Mouse (Mus musculus) heart, adult 18-20 months (tissue): Measurements from ENCODE around the gene Nup98. TPM values are rescaled to one million over a fixed set of nuclear protein-coding genes. Genes with fewer than 3 reads are reported as not detected.
A peak's percentile ranks its signal among the peaks of the same experiment; 100 is the strongest.

Experiments used
- DNase-seq, 2 experiments: peaks; one replicate each; pipeline ENCODE4 v3.0.0; 2021 to 2022; ENCODE audit warnings: mixed read lengths in 1 of 2
- total RNA-seq, 2 experiments: library from RNA; stranded (reverse); gene quantifications; 2 replicates each; pipeline ENCODE4 v1.2.3; 2021

Gene Nup98
- total RNA-seq, 2 experiments from 2014 or later: 31.0 to 35.4 TPM

DNA sequence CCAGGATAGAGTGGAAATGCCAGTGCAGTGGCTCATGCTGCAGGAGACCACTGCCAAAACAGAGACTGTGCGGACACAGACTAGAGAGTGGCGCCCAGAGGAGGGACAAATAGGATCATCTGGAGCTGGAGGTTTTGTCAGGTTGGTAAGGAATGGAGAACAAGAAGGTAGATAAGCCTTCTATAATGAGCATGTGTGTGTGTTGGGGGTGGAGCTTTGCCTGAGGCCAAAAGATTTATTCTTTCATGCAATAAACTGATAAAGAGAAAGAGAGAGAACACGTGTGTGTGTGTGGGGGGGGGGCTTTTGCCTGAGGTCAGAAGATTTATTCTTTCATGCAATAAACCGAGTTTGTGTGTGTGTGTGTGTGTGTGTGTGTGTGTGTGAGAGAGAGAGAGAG is 23.1 kb upstream of the Nup98 start:
- DNase-seq: no peak

DNA sequence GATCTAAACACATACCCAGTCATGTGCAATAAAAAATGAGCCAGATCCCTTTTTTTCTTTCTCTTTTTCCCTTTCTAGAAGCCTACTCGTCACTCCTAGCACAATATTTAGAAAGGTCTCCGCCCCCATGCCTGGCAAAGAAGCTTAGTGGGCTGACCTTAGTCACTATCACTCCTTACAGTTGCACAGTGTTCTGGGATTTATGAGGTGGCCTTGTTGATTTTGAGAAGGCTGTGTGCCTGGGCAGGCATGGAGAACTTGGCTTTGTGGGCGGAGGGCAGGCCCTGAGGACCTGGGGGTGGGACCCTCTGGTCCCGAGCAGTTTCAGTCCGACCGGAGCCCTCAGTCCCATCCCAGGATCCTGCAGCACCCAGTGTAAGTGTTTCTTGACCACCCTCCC is 19.8 kb upstream of the Nup98 start:
- no peak for DNase-seq

DNA sequence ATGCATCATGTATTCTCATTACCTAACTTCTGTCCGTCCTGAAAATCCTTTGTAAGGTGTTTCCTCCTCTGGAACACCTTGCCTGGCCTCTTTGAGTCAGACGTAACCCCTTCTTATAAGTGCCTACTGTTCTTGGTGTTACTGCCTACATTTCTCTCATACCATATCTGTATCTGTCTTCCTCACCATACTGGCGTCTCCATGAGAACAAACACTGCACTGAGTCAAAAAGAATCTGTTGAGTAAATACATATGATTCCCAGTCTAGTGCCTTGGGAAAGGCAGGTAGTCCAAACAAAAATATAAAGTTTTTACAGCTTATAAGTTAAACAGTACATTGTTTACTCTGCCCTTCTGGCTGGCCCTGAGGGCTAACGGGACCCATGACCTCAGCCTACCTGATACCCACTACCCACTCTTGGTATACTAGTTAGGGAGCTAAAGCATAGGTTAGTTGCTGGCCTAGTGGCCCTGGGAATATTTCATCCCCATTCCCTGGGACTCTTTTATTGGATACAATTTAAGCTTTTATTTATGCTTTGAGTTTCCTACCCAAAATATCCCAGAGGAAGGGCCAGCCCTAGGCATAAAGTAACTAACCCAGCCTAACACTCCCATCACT is 18.2 kb upstream of the Nup98 start:
- no peak for DNase-seq

DNA sequence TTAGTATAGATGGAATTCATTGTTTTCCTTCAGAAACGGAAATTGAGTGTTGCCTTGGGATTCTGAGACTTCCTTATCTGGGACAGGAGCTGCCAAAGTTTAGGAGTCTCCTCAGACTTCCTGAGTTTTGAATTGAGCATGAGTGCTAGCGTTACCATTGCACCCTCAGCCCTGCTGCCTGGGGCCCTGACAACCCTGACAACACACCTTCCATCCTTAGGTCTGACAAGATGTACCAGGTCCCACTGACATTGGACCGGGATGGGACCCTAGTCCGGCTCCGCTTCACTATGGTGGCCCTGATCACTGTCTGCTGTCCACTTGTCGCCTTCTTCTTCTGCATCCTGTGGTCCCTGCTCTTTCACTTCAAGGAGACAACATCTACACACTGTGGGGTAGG is 16.1 kb upstream of the Nup98 start:
- no peak for DNase-seq

DNA sequence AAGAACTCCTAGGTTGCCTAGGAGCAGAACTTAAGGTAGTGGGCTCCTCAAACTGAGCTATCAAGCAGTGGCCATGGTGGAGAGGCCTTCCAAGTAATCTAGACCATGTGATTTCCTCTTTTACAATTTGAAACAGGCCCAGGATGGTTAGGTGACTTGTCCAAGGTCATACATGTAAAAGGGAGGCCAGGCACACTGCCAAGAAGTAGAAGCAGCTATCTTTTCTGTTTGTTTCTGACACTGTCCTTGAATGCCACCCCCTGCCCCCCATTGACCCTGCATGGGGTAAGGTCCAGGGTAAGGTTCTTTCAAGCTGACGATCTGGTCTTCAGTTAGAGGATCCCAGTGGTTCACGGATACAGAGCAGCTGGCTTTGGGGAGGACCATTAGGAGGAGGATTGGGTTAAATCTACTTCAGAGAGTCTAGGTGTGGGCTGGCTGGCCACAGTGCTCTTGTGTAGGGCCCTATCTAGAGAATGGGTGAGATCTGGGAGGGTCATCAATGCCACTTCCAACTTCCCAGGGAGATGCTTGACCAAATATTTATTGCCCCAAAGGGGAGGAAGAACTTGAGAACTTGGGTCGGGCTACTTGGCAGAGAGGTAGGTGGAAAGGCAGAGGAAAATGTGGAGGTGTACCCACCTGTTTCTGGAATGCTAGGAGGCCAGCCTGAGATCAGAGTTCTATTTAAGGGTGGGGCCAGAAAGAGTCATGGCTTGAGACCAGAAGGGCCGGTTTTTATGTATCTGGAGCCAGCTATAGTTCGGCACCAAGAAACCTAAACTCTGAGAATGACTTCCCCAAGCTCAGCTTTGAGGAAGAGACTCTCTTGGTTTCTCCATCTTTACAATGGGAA is 14.1 kb upstream of the Nup98 start:
- DNase-seq: no peak

DNA sequence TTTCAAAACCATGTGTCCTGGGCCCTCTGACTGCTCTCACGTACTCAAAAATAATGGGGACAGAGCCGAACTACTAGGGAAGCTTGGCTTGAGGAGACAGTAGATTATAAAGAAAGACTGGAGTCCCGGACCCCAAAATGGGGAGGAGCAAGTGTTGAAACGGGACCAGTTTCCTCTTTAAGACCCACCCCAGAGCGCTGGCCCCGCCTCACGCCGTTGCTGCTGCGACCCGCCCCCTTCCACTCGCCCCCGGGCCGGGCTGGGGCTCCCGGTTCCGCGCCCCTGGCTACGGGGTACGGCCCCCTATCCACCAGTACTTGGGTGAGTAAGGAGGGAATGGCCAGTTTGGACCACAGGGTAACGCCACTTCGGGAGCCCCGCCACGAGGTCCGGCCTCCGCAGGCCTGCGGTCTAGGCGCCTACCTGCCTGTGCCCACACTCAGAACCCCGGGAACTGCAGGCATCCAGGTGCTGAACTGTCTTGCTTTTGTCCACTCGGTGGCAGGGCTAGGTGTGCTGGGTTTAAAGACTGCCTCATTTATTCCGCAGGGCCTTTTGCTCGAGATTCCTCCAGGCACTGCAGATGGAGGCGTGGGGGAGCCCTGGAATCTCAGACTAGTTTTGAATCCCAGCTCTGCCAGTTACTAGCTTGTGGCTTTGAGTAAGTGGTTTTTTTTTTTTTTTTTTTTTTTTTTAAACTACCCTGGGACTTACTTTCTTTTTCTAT is 13.0 kb upstream of the Nup98 start:
- DNase-seq: peak; percentile 84 to 86

DNA sequence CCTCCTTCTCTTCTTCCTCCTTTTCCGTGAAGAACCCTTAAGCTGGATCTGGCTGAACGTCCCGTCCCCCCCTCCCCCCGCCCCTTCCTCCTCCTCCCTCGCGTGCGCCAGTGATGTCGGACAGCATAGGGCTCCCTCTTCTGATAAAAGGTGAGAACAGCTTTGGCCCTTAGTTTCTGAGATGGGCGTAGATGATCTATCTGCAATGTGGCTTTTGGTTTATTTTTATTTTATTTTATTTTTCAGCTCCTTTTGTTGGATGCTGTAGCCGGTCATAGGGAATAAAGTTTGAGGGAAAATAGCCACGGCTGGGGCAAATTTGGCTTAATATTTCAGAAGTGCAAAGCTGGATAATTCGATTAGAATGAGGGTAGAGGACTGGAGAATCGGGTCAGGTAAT is 12.4 kb upstream of the Nup98 start:
- peak; percentile 62 to 68 for DNase-seq

DNA sequence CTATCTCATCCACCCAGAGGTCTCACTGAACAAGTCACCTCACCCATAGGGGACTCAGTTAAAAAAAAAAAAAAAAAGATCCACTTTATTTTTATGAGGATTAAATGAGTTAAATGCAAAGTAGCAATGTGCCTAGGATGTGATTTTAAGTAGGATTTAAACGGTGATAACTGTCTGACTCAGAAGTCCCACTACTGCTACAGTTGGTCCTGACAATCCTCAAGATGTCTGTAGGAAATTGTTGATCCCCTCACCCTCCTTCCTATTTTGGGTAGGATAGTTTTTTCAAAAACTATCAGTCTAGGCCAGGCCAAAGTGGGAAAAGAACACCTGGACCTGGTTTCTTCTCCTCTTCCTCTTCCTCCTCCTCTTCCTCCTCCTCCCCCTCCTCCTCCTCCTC is 11.9 kb upstream of the Nup98 start:
- DNase-seq: no peak

DNA sequence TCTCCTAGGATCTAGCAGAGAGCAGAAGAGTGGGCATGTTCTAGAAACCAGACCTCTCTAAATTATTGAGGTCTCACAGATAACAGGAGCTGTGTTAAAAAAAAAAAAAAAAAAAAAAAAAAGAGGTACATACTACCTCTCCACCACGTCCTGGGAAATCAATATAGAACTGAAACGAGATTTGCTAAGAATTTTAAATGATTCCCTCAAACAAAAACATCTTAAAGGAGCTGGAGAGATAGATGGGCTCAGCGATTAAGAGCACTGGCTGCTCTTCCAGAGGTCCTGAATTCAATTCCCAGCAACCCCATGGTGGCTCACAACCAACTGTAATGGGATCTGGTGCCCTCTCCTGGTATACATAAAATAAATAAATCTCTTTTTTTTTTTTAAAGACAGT is 1.1 kb upstream of the Nup98 start:
- DNase-seq: no peak

DNA sequence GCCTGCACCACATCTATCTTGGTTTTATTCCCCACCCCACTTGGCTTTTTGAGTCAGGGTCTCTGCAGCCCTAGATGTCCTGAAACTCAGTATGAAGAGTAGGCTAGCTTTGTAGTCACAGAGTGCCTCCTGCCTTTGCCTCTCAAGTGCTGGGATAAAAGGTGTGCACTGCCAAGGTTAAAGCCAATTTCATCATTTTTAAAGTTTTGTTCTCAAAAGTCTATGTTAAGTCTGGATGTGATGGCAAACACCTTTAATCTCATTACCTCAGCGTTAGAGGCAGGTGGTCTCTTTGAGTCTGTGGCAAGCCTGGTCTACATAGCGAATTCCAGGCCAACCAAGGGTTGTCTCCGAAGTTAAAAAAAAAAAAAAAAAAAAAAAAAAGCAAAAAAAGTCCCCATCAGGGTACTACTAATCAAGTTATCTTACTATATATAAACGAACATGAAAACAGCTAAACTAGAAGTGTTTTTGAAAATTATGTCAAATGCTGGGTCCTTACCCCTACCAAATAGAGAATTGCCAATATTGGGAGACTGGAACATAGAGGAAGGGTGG is 1.1 kb downstream of the Nup98 start:
- DNase-seq: no peak

DNA sequence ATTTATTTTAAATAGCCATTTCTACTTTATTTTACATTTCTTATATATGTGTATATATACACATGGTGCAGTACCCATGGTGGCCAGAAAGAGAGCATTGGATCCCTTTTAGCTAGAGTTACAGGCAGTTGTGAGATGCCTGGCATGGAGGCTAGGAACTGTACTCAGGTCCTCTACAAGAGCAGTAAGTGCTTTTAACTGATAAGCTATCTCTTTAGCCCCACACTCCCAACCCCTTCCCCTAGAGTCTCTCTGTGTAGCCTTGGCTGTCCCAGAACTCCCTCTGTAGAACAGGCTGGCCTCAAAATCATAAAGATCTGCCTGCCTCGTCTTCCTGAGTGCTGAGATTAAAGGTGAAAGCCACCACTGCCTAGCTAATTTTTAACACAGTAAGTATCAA is 4.3 kb downstream of the Nup98 start:
- DNase-seq: no peak

DNA sequence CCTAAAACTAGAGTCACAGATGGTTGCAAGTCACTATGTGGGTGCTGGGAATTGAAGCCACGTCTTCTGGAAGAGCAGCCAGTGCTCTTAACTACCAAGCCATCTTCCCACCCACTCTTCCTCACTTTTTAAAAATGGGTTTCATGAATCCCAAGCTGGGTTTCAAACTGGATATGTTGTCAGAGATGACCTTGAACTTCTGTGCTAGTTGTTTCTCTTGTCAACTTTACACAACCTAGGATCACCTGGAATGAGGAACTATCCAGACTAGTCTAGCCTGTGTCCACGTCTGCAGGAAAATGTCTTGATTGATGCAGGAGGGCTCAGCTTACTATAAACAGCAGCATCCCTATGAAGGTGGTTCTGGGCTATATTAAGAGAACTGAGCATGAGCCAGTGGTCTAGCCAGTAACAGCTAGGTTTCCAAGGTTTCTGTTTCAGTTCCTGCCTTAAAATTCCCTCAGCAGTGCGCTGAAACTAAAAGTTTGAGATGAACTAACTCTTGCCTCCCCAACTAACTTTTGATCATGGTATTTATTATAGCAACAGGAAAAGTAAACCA is 5.6 kb downstream of the Nup98 start:
- DNase-seq: no peak

DNA sequence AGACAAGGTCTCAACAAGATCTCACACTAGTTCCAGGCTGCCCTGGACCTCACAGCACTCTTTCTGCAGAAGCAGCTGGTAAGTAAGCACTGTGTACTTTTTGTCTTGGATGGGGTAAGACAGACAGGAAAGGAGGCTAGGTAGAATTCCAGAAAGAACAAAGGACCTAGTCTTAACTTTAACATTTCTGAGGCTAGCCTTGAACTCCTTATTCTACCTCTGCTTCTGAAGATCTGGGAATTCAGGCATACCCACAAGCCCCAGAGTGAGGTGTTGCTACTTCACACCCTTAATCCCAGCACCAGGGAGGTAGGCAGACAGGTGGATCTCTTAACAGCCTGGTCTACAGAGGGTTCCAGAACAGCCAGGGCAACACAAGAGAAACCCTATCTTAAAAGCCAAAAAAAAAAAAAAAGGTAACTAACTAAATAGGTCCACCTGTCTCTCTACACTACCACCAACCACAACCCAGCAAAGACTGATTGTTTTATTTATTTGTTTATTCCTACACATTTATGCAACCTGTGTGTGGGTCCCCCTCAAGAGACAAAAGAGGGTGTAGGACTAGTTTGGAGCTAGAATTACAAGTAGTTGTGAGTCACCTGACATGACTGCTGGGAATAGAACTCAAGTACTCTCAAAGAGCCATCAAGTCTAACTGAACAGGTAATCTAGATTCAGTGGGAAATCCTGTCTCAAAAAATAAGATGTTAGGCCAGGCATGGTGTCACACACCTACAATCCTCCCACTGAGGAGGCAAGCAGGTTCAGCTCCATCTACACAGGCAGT is 8.8 kb downstream of the Nup98 start:
- no peak for DNase-seq

DNA sequence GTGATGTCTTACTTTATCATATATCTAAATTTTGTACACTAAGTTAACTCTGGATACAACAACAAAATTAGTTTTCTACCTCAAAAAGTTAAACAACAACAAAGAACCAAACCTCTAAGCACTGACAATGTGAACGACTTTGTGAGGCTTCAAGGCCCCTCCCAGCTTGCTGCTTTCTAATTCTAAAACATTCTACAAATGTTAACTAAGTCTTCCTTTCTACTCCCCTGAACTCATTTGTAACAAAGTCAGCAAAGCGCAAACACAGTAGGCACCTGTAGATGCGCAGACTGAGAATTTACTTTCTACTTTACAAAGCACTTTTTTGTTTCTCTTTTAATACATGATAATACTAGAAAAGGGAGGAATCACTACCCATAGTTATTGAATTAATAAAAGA is 9.4 kb downstream of the Nup98 start:
- DNase-seq: no peak

DNA sequence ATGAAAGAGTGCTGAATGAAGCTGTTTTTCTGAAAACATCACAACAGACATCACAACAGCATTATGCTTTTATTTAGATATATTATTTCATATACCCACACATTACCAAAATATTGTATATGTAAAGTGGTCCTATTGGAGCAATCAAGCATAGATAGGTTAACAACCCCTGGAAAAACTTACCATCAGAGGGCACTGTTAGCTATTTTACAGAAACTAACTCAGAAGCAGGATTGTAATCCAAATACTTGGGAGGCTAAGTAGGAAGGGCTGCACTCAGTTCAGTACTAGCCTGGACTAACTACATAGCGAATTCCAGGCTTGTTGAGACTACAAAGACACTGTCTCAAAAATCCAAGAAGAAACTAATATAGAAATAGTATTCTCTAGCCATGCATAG is 17.6 kb downstream of the Nup98 start:
- DNase-seq: peak in 1 of 2 experiments; percentile 32

DNA sequence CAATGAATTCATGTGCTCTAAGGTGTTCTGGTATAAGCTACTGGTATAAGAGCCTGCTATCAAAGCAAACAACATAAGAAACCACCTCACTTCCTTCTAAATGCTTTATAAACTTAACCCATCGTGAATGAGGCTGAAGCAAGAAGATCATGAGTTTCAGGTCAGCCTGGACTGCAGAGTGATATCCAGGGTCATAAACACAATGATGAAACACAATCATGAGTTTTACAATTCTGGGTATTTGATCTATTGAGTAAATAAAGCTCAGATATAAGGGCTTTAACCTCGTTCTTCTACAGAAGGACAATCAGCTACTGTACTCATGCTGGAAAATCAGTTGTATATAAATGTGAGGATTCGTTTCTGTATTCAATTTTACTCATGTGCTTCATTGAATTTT is 26.1 kb downstream of the Nup98 start:
- DNase-seq: no peak

DNA sequence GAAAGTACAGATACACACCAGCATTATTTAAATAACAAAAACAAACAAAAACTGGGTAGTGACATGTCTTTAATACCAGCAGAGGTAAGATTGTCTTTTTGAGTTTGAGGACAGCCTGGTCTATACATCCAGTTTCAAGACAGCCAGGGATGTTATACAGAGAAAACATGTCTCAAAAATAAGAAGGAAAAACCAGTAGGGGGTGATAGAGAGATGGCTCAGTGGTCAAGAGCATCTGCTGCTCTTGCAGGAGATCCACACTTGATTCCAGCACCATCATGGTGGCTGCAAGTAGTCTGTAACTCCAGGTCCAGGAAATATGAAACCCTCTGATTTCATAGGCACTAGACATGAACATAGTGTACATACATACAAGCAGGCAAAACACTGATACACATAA is 39.7 kb downstream of the Nup98 start:
- DNase-seq: peak in 1 of 2 experiments; percentile 7

DNA sequence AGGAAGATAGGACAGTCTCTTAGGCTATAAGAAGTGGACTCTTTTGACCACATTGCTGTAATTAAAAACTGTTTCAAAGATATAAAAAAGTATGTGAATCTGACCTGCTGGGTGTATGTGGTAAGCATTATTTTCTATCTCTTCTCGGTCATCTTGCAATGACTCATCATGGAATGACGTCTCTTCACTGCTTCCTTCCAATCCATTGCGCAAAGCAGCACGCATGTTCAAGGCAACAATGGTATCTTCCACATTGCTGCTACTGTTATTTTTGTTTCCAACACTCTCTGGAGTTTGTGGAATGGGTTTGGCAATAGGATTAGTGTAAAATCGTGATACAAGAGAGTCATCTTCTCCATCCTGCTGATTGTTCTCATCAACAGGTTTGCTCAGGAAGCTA is 56.3 kb downstream of the Nup98 start:
- DNase-seq: no peak

DNA sequence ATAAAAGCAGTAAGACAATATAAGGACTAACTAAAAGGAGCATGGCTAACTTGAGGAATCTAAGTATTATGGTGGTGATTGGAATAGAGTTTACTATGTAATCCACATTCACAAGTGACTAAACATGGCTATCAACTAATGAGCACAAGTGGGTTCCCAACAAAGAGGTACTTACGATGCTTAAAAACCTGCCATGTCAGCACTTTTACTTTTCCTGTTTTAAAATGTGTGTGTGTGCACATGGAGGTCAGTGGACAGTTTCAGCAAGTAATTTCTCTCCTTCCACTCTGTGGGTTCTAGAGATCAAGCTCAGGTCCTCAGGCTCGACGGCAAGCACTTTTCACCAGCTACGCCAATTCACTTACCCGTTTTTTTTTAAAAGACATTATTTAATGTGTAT is 72.1 kb downstream of the Nup98 start:
- DNase-seq: no peak

DNA sequence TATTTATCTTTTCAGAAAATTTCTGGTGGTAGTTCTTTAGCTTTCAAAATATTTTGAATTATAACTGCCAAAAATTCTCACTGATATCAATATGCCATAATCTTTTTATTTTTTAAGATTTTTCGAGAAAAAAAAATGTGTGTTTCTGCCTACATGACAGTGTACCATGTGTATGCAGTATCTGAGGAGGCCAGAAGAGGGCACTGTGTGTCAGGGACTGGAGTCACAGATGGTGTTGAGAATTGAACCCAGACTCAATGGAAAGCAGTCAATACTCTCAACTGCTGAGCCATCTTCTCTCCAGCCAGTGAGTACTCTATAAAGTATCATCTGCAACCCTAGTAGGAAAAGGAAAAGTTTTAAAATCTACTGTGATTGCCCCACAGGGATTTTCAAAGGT is 72.5 kb downstream of the Nup98 start:
- peak in 1 of 2 experiments; percentile 40 for DNase-seq

DNA sequence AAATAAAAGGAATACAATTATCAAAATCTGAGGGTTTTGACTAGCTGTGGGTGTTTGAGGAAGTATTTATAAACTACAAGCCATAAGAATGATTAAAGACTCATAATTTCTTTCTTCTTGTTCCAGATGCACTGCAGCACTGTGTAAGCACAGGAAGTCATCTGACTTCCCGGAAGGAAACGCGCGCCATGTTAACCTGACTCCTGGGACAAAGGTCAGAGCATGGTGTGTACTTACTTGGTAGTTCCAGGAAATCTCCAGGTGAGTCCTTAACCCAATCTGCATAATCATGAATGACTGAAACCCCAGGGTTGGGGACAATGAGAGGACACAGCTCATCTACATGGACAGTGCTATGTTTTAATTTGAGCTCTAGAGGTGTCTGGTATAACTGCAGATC is 77.6 kb downstream of the Nup98 start:
- peak in 1 of 2 experiments; percentile 27 for DNase-seq

DNA sequence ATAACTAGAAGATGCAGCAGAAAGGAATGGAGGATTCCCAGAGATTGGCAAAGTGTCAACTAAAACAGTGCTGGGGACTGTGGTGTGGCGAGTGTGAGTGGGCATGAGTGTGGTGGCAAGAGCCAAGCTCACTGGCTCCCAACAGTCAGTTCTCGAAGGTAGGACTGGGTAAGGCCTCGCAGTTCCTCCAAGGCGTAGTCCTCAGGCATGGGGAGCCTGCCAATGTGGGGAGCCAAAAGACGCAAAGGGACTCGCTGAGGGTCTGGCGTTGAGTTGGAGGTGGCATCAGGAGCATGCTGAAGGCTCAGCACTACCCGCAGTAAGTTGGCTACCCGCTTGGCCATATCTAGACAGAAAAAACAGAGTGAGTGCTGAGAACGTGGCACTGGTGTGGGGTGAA is 89.7 kb downstream of the Nup98 start:
- DNase-seq: no peak
